Mouse (Mus musculus) MEL (cell line): Measurements from ENCODE around the gene Vps18. TPM values are rescaled to one million over a fixed set of nuclear protein-coding genes. Genes with fewer than 3 reads are reported as not detected.
A peak's percentile ranks its signal among the peaks of the same experiment; 100 is the strongest.

Experiments used
- DNase-seq: peaks from one replicate; pipeline ENCODE4 v3.0.0; 2011; ENCODE audit warnings: low read depth, low spot score
- H3K27ac ChIP-seq: 2 replicates; pipeline ENCODE4 v1.5.1; 2012; ENCODE audit warnings: low read depth, mild to moderate bottlenecking, control low read depth, low read length, moderate library complexity; ENCODE audit not compliant: control insufficient read depth
- H3K27me3 ChIP-seq, 2 experiments: fragments of 150-350 bp in 1 of 2; sonication (generic) in 1 of 2; 2 replicates each; pipeline ENCODE4 v1.6.1; 2012; ENCODE audit warnings: low read length in 2 of 2, mild to moderate bottlenecking in 2 of 2, improper control_type of control experiment in 1 of 2, moderate library complexity in 1 of 2; ENCODE audit not compliant: insufficient read depth in 2 of 2, control insufficient read depth in 1 of 2
- H3K36me3 ChIP-seq, 2 experiments: 2 replicates each; pipeline ENCODE4 v1.6.1; 2012 to 2014; ENCODE audit warnings: low read length in 2 of 2, improper control_type of control experiment in 1 of 2, inconsistent platforms in 1 of 2, mild to moderate bottlenecking in 1 of 2; ENCODE audit not compliant: insufficient read depth in 2 of 2, control insufficient read depth in 1 of 2
- H3K4me1 ChIP-seq, 2 experiments: fragments of 150-350 bp in 1 of 2; sonication (generic) in 1 of 2; 2 replicates each; pipeline ENCODE4 v1.6.1; 2012; ENCODE audit warnings: low read length in 2 of 2, improper control_type of control experiment in 1 of 2, mild to moderate bottlenecking in 1 of 2; ENCODE audit not compliant: insufficient read depth in 2 of 2, control insufficient read depth in 1 of 2
- H3K4me3 ChIP-seq, 2 experiments: fragments of 150-350 bp in 1 of 2; sonication (generic) in 1 of 2; 2 replicates each; pipeline ENCODE4 v1.5.1; 2012; ENCODE audit warnings: low read depth in 2 of 2, low read length in 2 of 2, mild to moderate bottlenecking in 2 of 2, moderate library complexity in 2 of 2, control low read depth in 1 of 2, improper control_type of control experiment in 1 of 2; ENCODE audit not compliant: control insufficient read depth in 1 of 2, insufficient read depth in 1 of 2
- H3K79me2 ChIP-seq: 2 replicates; pipeline ENCODE4 v1.6.1; 2012; ENCODE audit warnings: mild to moderate bottlenecking, low read length, moderate library complexity; ENCODE audit not compliant: control insufficient read depth, poor library complexity, insufficient read depth
- H3K9ac ChIP-seq: 2 replicates; pipeline ENCODE4 v1.6.1; 2012; ENCODE audit warnings: low read depth, mild to moderate bottlenecking, control low read depth, low read length, moderate library complexity; ENCODE audit not compliant: control insufficient read depth, poor library complexity, severe bottlenecking
- H3K9me3 ChIP-seq: fragments of 150-350 bp; sonication (generic); replicated peaks from 2 replicates; pipeline ENCODE4 v1.6.1; 2012; ENCODE audit warnings: mild to moderate bottlenecking, low read length, improper control_type of control experiment, moderate library complexity; ENCODE audit not compliant: insufficient read depth
- E2F4 ChIP-seq: IDR thresholded peaks from 2 replicates; pipeline ENCODE4 v1.6.1; 2011; ENCODE audit warnings: low read depth, low read length, improper control_type of control experiment, borderline replicate concordance
- EP300 ChIP-seq, 2 experiments: IDR thresholded peaks; 2 replicates each; pipeline ENCODE4 v1.6.1; 2011; ENCODE audit warnings: improper control_type of control experiment in 2 of 2, low read length in 2 of 2, low read depth in 1 of 2, mild to moderate bottlenecking in 1 of 2
- GABPA ChIP-seq: IDR thresholded peaks from 2 replicates; pipeline ENCODE4 v1.6.1; 2012; ENCODE audit warnings: low read depth, mild to moderate bottlenecking, inconsistent platforms, low read length, improper control_type of control experiment, moderate library complexity
- MAFK ChIP-seq: IDR thresholded peaks from 2 replicates; pipeline ENCODE4 v1.6.1; 2011; ENCODE audit warnings: low read depth, mild to moderate bottlenecking, low read length, improper control_type of control experiment, borderline replicate concordance
- MAX ChIP-seq: IDR thresholded peaks from 2 replicates; pipeline ENCODE4 v1.6.1; 2011; ENCODE audit warnings: low read length, improper control_type of control experiment
- MAZ ChIP-seq: IDR thresholded peaks from 2 replicates; pipeline ENCODE4 v1.6.1; 2012; ENCODE audit warnings: low read depth, mild to moderate bottlenecking, inconsistent platforms, low read length, improper control_type of control experiment
- MXI1 ChIP-seq: IDR thresholded peaks from 2 replicates; pipeline ENCODE4 v1.6.1; 2011; ENCODE audit warnings: mild to moderate bottlenecking, low read depth, low read length, improper control_type of control experiment
- MYB ChIP-seq: IDR thresholded peaks from 2 replicates; pipeline ENCODE4 v1.6.1; 2011; ENCODE audit warnings: mild to moderate bottlenecking, low read depth, low read length, improper control_type of control experiment
- NRF1 ChIP-seq: IDR thresholded peaks from 2 replicates; pipeline ENCODE4 v1.6.1; 2014; ENCODE audit warnings: low read depth, mild to moderate bottlenecking, inconsistent platforms, low read length, improper control_type of control experiment, moderate library complexity; ENCODE audit not compliant: poor library complexity, insufficient read depth, severe bottlenecking
- POLR2A ChIP-seq, 2 experiments: IDR thresholded peaks; 2 replicates each; pipeline ENCODE4 v1.6.1; 2011 to 2012; ENCODE audit warnings: low read length in 2 of 2, mild to moderate bottlenecking in 2 of 2, control low read depth in 1 of 2, improper control_type of control experiment in 1 of 2, low read depth in 1 of 2, moderate library complexity in 1 of 2; ENCODE audit not compliant: control insufficient read depth in 1 of 2, insufficient read depth in 1 of 2, poor library complexity in 1 of 2
- POLR2AphosphoS2 ChIP-seq: IDR thresholded peaks from 2 replicates; pipeline ENCODE4 v1.6.1; 2011; ENCODE audit warnings: low read length, improper control_type of control experiment
- TCF12 ChIP-seq: IDR thresholded peaks from 2 replicates; pipeline ENCODE4 v1.6.1; 2014; ENCODE audit warnings: low read depth, mild to moderate bottlenecking, inconsistent platforms, low read length, improper control_type of control experiment, moderate library complexity
- USF1 ChIP-seq: IDR thresholded peaks from 2 replicates; pipeline ENCODE4 v1.6.1; 2014; ENCODE audit warnings: low read depth, mild to moderate bottlenecking, inconsistent platforms, low read length, improper control_type of control experiment, moderate library complexity
- ZC3H11A ChIP-seq: IDR thresholded peaks from 2 replicates; pipeline ENCODE4 v1.6.1; 2012; ENCODE audit warnings: low read depth, mild to moderate bottlenecking, inconsistent platforms, low read length, improper control_type of control experiment
- ZNF384 ChIP-seq: IDR thresholded peaks from 2 replicates; pipeline ENCODE4 v1.6.1; 2012; ENCODE audit warnings: low read depth, mild to moderate bottlenecking, inconsistent platforms, low read length, improper control_type of control experiment
- polyA plus RNA-seq, 2 experiments: library from polyadenylated mRNA; stranded (reverse) in 1 of 2; unstranded in 1 of 2; fragments of >175 nt in 1 of 2; fragments of >200 nt in 1 of 2; gene quantifications; 2 replicates each; pipeline versions ENCODE4 v1.2.1 to v1.2.4; 2012; ENCODE audit warnings: low replicate concordance in 2 of 2, low read depth in 1 of 2; ENCODE audit not compliant: insufficient read length in 2 of 2, insufficient read depth in 1 of 2, missing spikeins in 1 of 2
- total RNA-seq: library from RNA; depleted of rRNA; stranded (reverse); fragments of 300-350 nt; gene quantifications from 2 replicates; pipeline ENCODE4 v1.2.3, GENCODE M21; 2012

Vps18 gene
- total and polyA plus RNA-seq, 3 experiments = 28.0 to 30.4 TPM; not detected in 1

DNA sequence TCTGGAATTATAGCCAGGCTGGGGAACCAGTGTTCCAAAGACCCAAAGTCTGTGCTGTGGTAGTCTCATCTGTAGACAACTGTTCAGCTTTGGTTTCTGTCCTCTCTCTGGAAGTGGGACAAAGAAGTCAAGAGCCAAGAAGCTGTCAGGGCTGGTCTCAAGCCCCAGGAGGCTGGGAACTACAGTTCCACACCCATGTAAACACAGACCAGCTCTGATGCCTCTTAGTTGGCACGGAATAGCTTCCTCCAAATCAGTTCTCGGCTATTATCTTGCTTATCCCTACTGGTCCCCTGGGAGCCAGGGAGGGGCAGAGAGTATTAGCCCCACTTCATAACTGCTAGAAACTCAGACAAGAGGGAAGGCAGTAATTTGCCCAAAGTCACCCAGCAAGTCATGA lies 27.2 kb upstream of the Vps18 start:
- Histone ChIP-seq H3K9me3 (no peaks in the 10 kb centered on the region), H3K79me2 (no peaks in the 10 kb centered on the region), H3K9ac (no peak overlapping the region), H3K36me3 (peaks cover 0 to 6% of the 10 kb centered on the region in 2 experiments; a peak in 1 of 4 replicates), H3K27ac (no peak overlapping the region)
- no peak for TF ChIP-seq TCF12
- no peak for TF ChIP-seq MAX
- no peak for TF ChIP-seq MXI1
- TF ChIP-seq EP300 (IDR thresholded peaks at IDR 0.05; ENCODE audit: low read depth in 1 of 2, low read length in 2 of 2) = no peak
- no peak for TF ChIP-seq MYB
- TF ChIP-seq MAFK = no peak
- no peak for TF ChIP-seq NRF1
- TF ChIP-seq USF1 = no peak
- no peak for TF ChIP-seq MAZ
- no peak for TF ChIP-seq E2F4
- TF ChIP-seq, all 39 proteins: peak for 0
- H3K4me3 ChIP-seq = no peak overlapping the region
- H3K4me1 ChIP-seq = peaks cover 4 to 17% of the 10 kb centered on the region in 2 experiments; a peak in 3 of 4 replicates
- peaks cover 0 to 1% of the 10 kb centered on the region in 2 experiments; a peak in 2 of 4 replicates for H3K27me3 ChIP-seq
- DNase-seq = no peak

DNA sequence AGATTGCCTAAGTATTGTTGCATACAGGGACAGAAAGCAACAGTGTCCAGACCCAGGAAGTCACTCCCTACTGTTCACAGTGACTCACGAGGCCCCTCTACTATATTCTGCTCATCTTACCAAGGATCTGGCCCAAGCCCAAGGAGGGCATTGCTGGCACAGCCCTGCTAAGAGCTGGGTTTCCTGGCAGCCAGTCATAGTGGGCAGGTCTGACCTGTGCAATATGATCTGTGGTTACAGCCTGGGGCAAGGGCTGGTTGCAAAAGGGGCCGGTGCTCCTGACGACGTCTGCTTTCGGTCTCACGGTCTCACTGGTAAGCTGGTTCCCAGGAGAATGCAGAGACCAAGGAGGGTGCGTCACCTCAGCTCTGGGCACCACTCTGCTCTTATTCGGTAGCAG lies 25.6 kb upstream of the Vps18 start:
- H3K9me3 ChIP-seq = no peaks in the 10 kb centered on the region
- H3K27me3 ChIP-seq = no peaks in the 10 kb centered on the region; a peak in 2 of 4 replicates
- H3K4me3 ChIP-seq = peak overlapping the region; percentile 21 to 26; a peak in 3 of 4 replicates
- H3K79me2 ChIP-seq = no peaks in the 10 kb centered on the region
- DNase-seq = peak; percentile 21
- no peak overlapping the region for H3K27ac ChIP-seq
- TF ChIP-seq ZNF384 (no peak), ZC3H11A (no peak), POLR2AphosphoS2 (no peak), USF1 (no peak), TCF12 (no peak), GABPA (no peak), POLR2A (IDR thresholded peaks at IDR 0.05; ENCODE audit: control insufficient read depth in 1 of 2, insufficient read depth in 1 of 2, low read depth in 1 of 2, low read length in 2 of 2, poor library complexity in 1 of 2) (no peak), MYB (no peak)
- H3K9ac ChIP-seq = peak overlapping the region; percentile 3; the same call in 1 of the 2 replicates
- peaks cover 0 to 6% of the 10 kb centered on the region in 2 experiments; a peak in 1 of 4 replicates for H3K36me3 ChIP-seq
- peaks cover 4 to 17% of the 10 kb centered on the region in 2 experiments; a peak in 3 of 4 replicates for H3K4me1 ChIP-seq
